Mouse (Mus musculus): ENCODE measurements around the gene Kif13a. TPM values are rescaled to one million over a fixed set of nuclear protein-coding genes. Genes with fewer than 3 reads are reported as not detected.
A peak's percentile ranks its signal among the peaks of the same experiment; 100 is the strongest.

Gene Kif13a
- polyA plus RNA-seq, 1 experiment from 2014 or later = 23.1 TPM

GRCm38 (mm10) chr13:46932049-46932448, 2.4 kb upstream of the Kif13a start:
- no peaks in the 10 kb centered on the region for H3K9me3 ChIP-seq (ENCODE audit: control insufficient read depth, low read length)
- H3K4me3 ChIP-seq (ENCODE audit: low read depth, low read length) = no peak overlapping the region
- no peak overlapping the region for H3K9ac ChIP-seq (ENCODE audit: low read length)
- DNase-seq (ENCODE audit: low spot score) (no peak), ATAC-seq (replicated peaks; ENCODE audit: low FRiP score) (no peak)
- peaks cover 8% of the 10 kb centered on the region for H3K4me1 ChIP-seq (replicated peaks; ENCODE audit: control insufficient read depth, insufficient read depth, low read length)
- H3K27me3 ChIP-seq (ENCODE audit: control insufficient read depth, insufficient read depth, low read length) = no peaks in the 10 kb centered on the region; the same call in 1 of the 2 replicates
- no peak overlapping the region for H3K27ac ChIP-seq (ENCODE audit: low read depth, low read length)
- H3K4me2 ChIP-seq (ENCODE audit: low read depth, low read length, severe bottlenecking) = no peak overlapping the region
- no peaks in the 10 kb centered on the region for H3K36me3 ChIP-seq (ENCODE audit: control insufficient read depth, insufficient read depth, low read length)
- WGBS = 87% methylated on average over 1 of the region's 1 CpGs

GRCm38 (mm10) chr13:46930659-46931046, 986 bp upstream of the Kif13a start:
- DNase-seq (ENCODE audit: low spot score) = peak; percentile 62
- peak; percentile 13 for ATAC-seq (replicated peaks; ENCODE audit: low FRiP score)
- WGBS = 1% methylated on average over 15 of the region's 15 CpGs
- Histone ChIP-seq H3K4me1 (replicated peaks; ENCODE audit: control insufficient read depth, insufficient read depth, low read length) (peaks cover 8% of the 10 kb centered on the region), H3K9ac (ENCODE audit: low read length) (peak overlapping the region; percentile 93), H3K4me3 (ENCODE audit: low read depth, low read length) (peak overlapping the region; percentile 79), H3K9me3 (ENCODE audit: control insufficient read depth, low read length) (no peaks in the 10 kb centered on the region), H3K36me3 (ENCODE audit: control insufficient read depth, insufficient read depth, low read length) (no peaks in the 10 kb centered on the region; the same call in 1 of the 2 replicates), H3K27me3 (ENCODE audit: control insufficient read depth, insufficient read depth, low read length) (no peaks in the 10 kb centered on the region; the same call in 1 of the 2 replicates), H3K27ac (ENCODE audit: low read depth, low read length) (peak overlapping the region; percentile 92; the same call in 1 of the 2 replicates), H3K4me2 (ENCODE audit: low read depth, low read length, severe bottlenecking) (peak overlapping the region; percentile 93)

- H3K4me2 ChIP-seq (ENCODE audit: low read depth, low read length, severe bottlenecking) = peak overlapping the region; percentile 93
- peak overlapping the region; percentile 92 for H3K27ac ChIP-seq (ENCODE audit: low read depth, low read length)
- H3K9ac ChIP-seq (ENCODE audit: low read length) = peak overlapping the region; percentile 93
- peak; percentile 67 for ATAC-seq (replicated peaks; ENCODE audit: low FRiP score)
- H3K9me3 ChIP-seq (ENCODE audit: control insufficient read depth, low read length) = no peaks in the 10 kb centered on the region
- H3K36me3 ChIP-seq (ENCODE audit: control insufficient read depth, insufficient read depth, low read length) = no peaks in the 10 kb centered on the region; the same call in 1 of the 2 replicates
- no peaks in the 10 kb centered on the region; the same call in 1 of the 2 replicates for H3K27me3 ChIP-seq (ENCODE audit: control insufficient read depth, insufficient read depth, low read length)
- under 1% methylated on average over 60 of the region's 60 CpGs for WGBS
- H3K4me1 ChIP-seq (replicated peaks; ENCODE audit: control insufficient read depth, insufficient read depth, low read length) = peaks cover 8% of the 10 kb centered on the region
- H3K4me3 ChIP-seq (ENCODE audit: low read depth, low read length) = peak overlapping the region; percentile 79
- DNase-seq (ENCODE audit: low spot score) = peak; percentile 82
Observed at GRCm38 (mm10) chr13:46928961-46929691, 541 bp downstream of the Kif13a start.

GRCm38 (mm10) chr13:46928404-46928803, 1.3 kb downstream of the Kif13a start:
- Histone ChIP-seq H3K4me1 (replicated peaks; ENCODE audit: control insufficient read depth, insufficient read depth, low read length) (peaks cover 8% of the 10 kb centered on the region), H3K27ac (ENCODE audit: low read depth, low read length) (no peak overlapping the region), H3K4me3 (ENCODE audit: low read depth, low read length) (peak overlapping the region; percentile 79), H3K27me3 (ENCODE audit: control insufficient read depth, insufficient read depth, low read length) (no peaks in the 10 kb centered on the region; the same call in 1 of the 2 replicates), H3K9me3 (ENCODE audit: control insufficient read depth, low read length) (no peaks in the 10 kb centered on the region), H3K4me2 (ENCODE audit: low read depth, low read length, severe bottlenecking) (peak overlapping the region; percentile 93), H3K36me3 (ENCODE audit: control insufficient read depth, insufficient read depth, low read length) (no peaks in the 10 kb centered on the region; the same call in 1 of the 2 replicates), H3K9ac (ENCODE audit: low read length) (peak overlapping the region; percentile 93)
- ATAC-seq (replicated peaks; ENCODE audit: low FRiP score) (no peak), DNase-seq (ENCODE audit: low spot score) (no peak)
- 22% methylated on average over 5 of the region's 5 CpGs for WGBS

DNA sequence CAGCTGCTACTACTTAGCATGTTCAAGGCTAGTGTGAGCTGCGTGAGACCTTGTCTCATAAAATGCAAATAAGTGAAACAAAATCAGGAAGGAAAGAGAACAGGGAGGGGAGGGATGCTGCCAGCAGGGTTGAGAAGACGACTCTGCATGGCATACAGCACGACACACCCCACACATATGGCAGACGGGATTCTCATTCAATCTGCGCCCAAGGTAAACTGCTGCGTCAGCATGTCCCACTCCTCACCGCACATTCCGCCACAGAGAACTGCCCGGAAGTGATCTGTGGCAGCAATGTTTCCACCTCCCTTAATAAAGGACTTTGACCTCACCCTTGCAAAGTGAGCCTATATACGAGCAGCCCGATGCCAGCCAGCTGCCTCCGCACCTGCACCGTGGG, 4.0 kb downstream of the Kif13a start:
- H3K4me3 ChIP-seq (ENCODE audit: low read depth, low read length) = no peak overlapping the region
- H3K36me3 ChIP-seq (ENCODE audit: control insufficient read depth, insufficient read depth, low read length) = no peaks in the 10 kb centered on the region; the same call in 1 of the 2 replicates
- no peaks in the 10 kb centered on the region for H3K9me3 ChIP-seq (ENCODE audit: control insufficient read depth, low read length)
- no peak overlapping the region for H3K27ac ChIP-seq (ENCODE audit: low read depth, low read length)
- H3K4me2 ChIP-seq (ENCODE audit: low read depth, low read length, severe bottlenecking) = no peak overlapping the region
- no peaks in the 10 kb centered on the region for H3K27me3 ChIP-seq (ENCODE audit: control insufficient read depth, insufficient read depth, low read length)
- DNase-seq (ENCODE audit: low spot score) (no peak), ATAC-seq (replicated peaks; ENCODE audit: low FRiP score) (no peak)
- H3K4me1 ChIP-seq (replicated peaks; ENCODE audit: control insufficient read depth, insufficient read depth, low read length) = peaks cover 6% of the 10 kb centered on the region
- no peak overlapping the region for H3K9ac ChIP-seq (ENCODE audit: low read length)
- 90% methylated on average over 13 of the region's 13 CpGs for WGBS

- 85% methylated on average over 8 of the region's 8 CpGs for WGBS
- DNase-seq (ENCODE audit: low spot score) (no peak), ATAC-seq (replicated peaks; ENCODE audit: low FRiP score) (no peak)
- Histone ChIP-seq H3K27ac (ENCODE audit: low read depth, low read length) (no peak overlapping the region), H3K27me3 (ENCODE audit: control insufficient read depth, insufficient read depth, low read length) (no peaks in the 10 kb centered on the region), H3K4me2 (ENCODE audit: low read depth, low read length, severe bottlenecking) (no peak overlapping the region), H3K4me1 (replicated peaks; ENCODE audit: control insufficient read depth, insufficient read depth, low read length) (no peaks in the 10 kb centered on the region), H3K9ac (ENCODE audit: low read length) (no peak overlapping the region), H3K9me3 (ENCODE audit: control insufficient read depth, low read length) (no peaks in the 10 kb centered on the region), H3K4me3 (ENCODE audit: low read depth, low read length) (no peak overlapping the region), H3K36me3 (ENCODE audit: control insufficient read depth, insufficient read depth, low read length) (no peaks in the 10 kb centered on the region; the same call in 1 of the 2 replicates)
Observed at GRCm38 (mm10) chr13:46921559-46921958, 8.1 kb downstream of the Kif13a start.

GRCm38 (mm10) chr13:46919797-46920196, 9.9 kb downstream of the Kif13a start:
- no peaks in the 10 kb centered on the region for H3K9me3 ChIP-seq (ENCODE audit: control insufficient read depth, low read length)
- H3K36me3 ChIP-seq (ENCODE audit: control insufficient read depth, insufficient read depth, low read length) = no peaks in the 10 kb centered on the region; the same call in 1 of the 2 replicates
- no peak for DNase-seq (ENCODE audit: low spot score)
- H3K4me1 ChIP-seq (replicated peaks; ENCODE audit: control insufficient read depth, insufficient read depth, low read length) = no peaks in the 10 kb centered on the region
- H3K9ac ChIP-seq (ENCODE audit: low read length) = no peak overlapping the region
- 97% methylated on average over 2 of the region's 2 CpGs for WGBS
- no peak overlapping the region for H3K4me2 ChIP-seq (ENCODE audit: low read depth, low read length, severe bottlenecking)
- H3K27me3 ChIP-seq (ENCODE audit: control insufficient read depth, insufficient read depth, low read length) = no peaks in the 10 kb centered on the region
- no peak overlapping the region for H3K27ac ChIP-seq (ENCODE audit: low read depth, low read length)
- H3K4me3 ChIP-seq (ENCODE audit: low read depth, low read length) = no peak overlapping the region
- no peak for ATAC-seq (replicated peaks; ENCODE audit: low FRiP score)

DNA sequence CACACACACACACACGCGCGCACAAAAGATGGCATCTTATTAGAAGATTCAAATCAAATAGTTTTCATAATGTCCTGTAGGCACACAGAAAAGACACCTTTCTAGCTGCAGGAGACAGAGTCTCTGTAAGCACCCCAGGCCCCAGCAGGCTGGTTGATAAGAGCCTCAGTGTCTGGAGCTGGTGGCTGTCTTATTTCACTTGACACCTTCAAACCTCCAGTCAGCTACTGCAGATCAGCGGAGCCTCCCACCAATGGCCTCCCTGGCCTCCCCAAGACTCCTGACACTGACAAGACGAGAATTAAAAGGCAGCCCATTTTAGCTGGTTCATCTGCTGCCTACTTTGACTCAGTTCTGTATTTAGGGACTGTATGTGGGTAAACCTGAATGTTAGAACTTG, 11.2 kb downstream of the Kif13a start:
- Histone ChIP-seq H3K4me3 (ENCODE audit: low read depth, low read length) (no peak overlapping the region), H3K9ac (ENCODE audit: low read length) (no peak overlapping the region), H3K9me3 (ENCODE audit: control insufficient read depth, low read length) (no peaks in the 10 kb centered on the region), H3K36me3 (ENCODE audit: control insufficient read depth, insufficient read depth, low read length) (no peaks in the 10 kb centered on the region), H3K27me3 (ENCODE audit: control insufficient read depth, insufficient read depth, low read length) (no peaks in the 10 kb centered on the region), H3K27ac (ENCODE audit: low read depth, low read length) (no peak overlapping the region), H3K4me2 (ENCODE audit: low read depth, low read length, severe bottlenecking) (no peak overlapping the region), H3K4me1 (replicated peaks; ENCODE audit: control insufficient read depth, insufficient read depth, low read length) (no peaks in the 10 kb centered on the region)
- ATAC-seq (replicated peaks; ENCODE audit: low FRiP score) (no peak), DNase-seq (ENCODE audit: low spot score) (no peak)
- 94% methylated on average over 5 of the region's 5 CpGs for WGBS

GRCm38 (mm10) chr13:46911960-46912359, 17.7 kb downstream of the Kif13a start:
- Histone ChIP-seq H3K27me3 (ENCODE audit: control insufficient read depth, insufficient read depth, low read length) (no peaks in the 10 kb centered on the region), H3K9me3 (ENCODE audit: control insufficient read depth, low read length) (no peaks in the 10 kb centered on the region), H3K4me3 (ENCODE audit: low read depth, low read length) (no peak overlapping the region), H3K4me1 (replicated peaks; ENCODE audit: control insufficient read depth, insufficient read depth, low read length) (no peaks in the 10 kb centered on the region; the same call in 1 of the 2 replicates), H3K27ac (ENCODE audit: low read depth, low read length) (no peak overlapping the region), H3K9ac (ENCODE audit: low read length) (no peak overlapping the region), H3K4me2 (ENCODE audit: low read depth, low read length, severe bottlenecking) (no peak overlapping the region), H3K36me3 (ENCODE audit: control insufficient read depth, insufficient read depth, low read length) (no peaks in the 10 kb centered on the region)
- DNase-seq (ENCODE audit: low spot score) (no peak), ATAC-seq (replicated peaks; ENCODE audit: low FRiP score) (no peak)
- WGBS = 79% methylated on average over 6 of the region's 6 CpGs
